Comparison of ENCODE assay signal across 8 mouse cellular contexts in the genomic region with DNA sequence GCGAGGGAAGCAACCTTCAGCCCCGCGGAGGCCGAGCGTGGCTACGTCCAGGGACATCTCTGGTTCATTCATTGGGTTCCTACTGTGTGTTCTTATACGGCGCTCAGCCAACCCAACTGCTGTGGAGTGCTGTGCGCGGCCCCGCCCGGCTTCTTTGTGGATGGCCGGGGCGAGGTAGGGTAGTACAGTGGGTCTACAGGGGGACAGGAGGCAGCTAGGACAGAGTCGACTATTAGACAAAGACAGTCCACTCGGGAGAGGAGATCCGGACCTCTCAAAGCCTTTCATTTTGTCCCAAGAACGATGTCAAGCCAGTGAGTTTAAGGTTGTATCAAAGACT. TPM values are rescaled to one million over a fixed set of nuclear protein-coding genes. Genes with fewer than 3 reads are reported as not detected.
A peak's percentile ranks its signal among the peaks of the same experiment; 100 is the strongest.
DNase-seq lines count a peak whose midpoint lies in the region; ATAC-seq and TF ChIP-seq lines count a peak whose summit lies in the region.

No protein-coding gene starts in this region.

- DNase-seq in heart, adult 2 months = no peak
- DNase-seq in heart, postnatal 14 days = no peak
- no peak for DNase-seq in liver, embryonic 13.5 days
- no peak for DNase-seq in layer of hippocampus, postnatal 25 days (ENCODE audit: extremely low spot score in 1 of 2, low spot score in 1 of 2)
- DNase-seq in left cerebral cortex, adult 9 months (ENCODE audit: low spot score in 2 of 2) = no peak
- DNase-seq in left cerebral cortex, postnatal 36 days (ENCODE audit: low spot score in 2 of 2) = no peak

- H3K4me3 ChIP-seq in heart, adult 2 months = peak overlapping the region; percentile 95
- H3K4me3 ChIP-seq in forebrain, embryonic 12.5 days (replicated peaks) = peak overlapping the region; percentile 89
- H3K4me3 ChIP-seq in liver, embryonic 13.5 days (replicated peaks) = peak overlapping the region; percentile 99

- no peak for TF ChIP-seq CTCF in heart, adult 2 months (IDR thresholded peaks at IDR 0.05)

- peaks cover 11% of the 10 kb centered on the region for H3K4me1 ChIP-seq in heart, adult 2 months (ENCODE audit: control insufficient read depth, insufficient read depth, low read length)
- peaks cover 25% of the 10 kb centered on the region for H3K4me1 ChIP-seq in forebrain, embryonic 12.5 days
- H3K4me1 ChIP-seq in liver, embryonic 13.5 days (replicated peaks) = peaks cover 60% of the 10 kb centered on the region

- intact Hi-C loops in heart, adult 2 months (cut with DNase I) = no loop called here
- intact Hi-C loops in heart, postnatal 14 days (cut with DNase I) = no loop called here
- intact Hi-C loops in left cerebral cortex, postnatal 36 days (cut with DNase I) = loop anchor here (2.0 kb wide), 1 partner anchor 36 kb away; a partner anchor contains a TSS

- no peak for TF ChIP-seq EP300 in heart, adult 2 months (IDR thresholded peaks at IDR 0.05; ENCODE audit: insufficient read depth, low read depth, low read length)

- ATAC-seq in CD4-positive, CD25-positive, alpha-beta regulatory T cell, adult 4 months = peak; percentile 7
- ATAC-seq in forebrain, embryonic 12.5 days (ENCODE audit: low FRiP score) = peak; percentile 45
- ATAC-seq in liver, embryonic 13.5 days (ENCODE audit: low read depth) = peak; percentile 44

- H3K79me2 ChIP-seq in heart, adult 2 months (replicated peaks; ENCODE audit: control insufficient read depth, insufficient read depth, low read length) = no peaks in the 10 kb centered on the region

- H3K4me2 ChIP-seq in forebrain, embryonic 12.5 days = peak overlapping the region; percentile 95
- peak overlapping the region; percentile 93 for H3K4me2 ChIP-seq in liver, embryonic 13.5 days

- TF ChIP-seq POLR2A in heart, adult 2 months (IDR thresholded peaks at IDR 0.05; ENCODE audit: insufficient read depth, low read depth, low read length) = 0 out of 2 replicates have a peak, but pooled peaks have one; percentile 5

- H3K9ac ChIP-seq in heart, adult 2 months (ENCODE audit: low read depth, low read length) = peak overlapping the region; percentile 84
- peak overlapping the region; percentile 82 for H3K9ac ChIP-seq in forebrain, embryonic 12.5 days
- H3K9ac ChIP-seq in liver, embryonic 13.5 days = peak overlapping the region; percentile 98

- H3K27ac ChIP-seq in heart, adult 2 months = peak overlapping the region; percentile 93
- H3K27ac ChIP-seq in forebrain, embryonic 12.5 days = 0 out of 2 replicates have a peak overlapping the region, but pooled peaks have one; percentile 63
- peak overlapping the region; percentile 93 for H3K27ac ChIP-seq in liver, embryonic 13.5 days

- no peaks in the 10 kb centered on the region for H3K36me3 ChIP-seq in heart, adult 2 months (ENCODE audit: control insufficient read depth, insufficient read depth, low read length)
- H3K36me3 ChIP-seq in forebrain, embryonic 12.5 days (replicated peaks) = peaks cover 53% of the 10 kb centered on the region
- H3K36me3 ChIP-seq in liver, embryonic 13.5 days = peaks cover 69% of the 10 kb centered on the region

- WGBS in heart, adult 2 months = under 1% methylated on average over 18 of the region's 18 CpGs
- under 1% methylated on average over 18 of the region's 18 CpGs for WGBS in forebrain, embryonic 12.5 days
- WGBS in liver, embryonic 13.5 days (ENCODE audit: insufficient replicate concordance) = under 1% methylated on average over 18 of the region's 18 CpGs

- no peaks in the 10 kb centered on the region for H3K9me3 ChIP-seq in forebrain, embryonic 12.5 days
- H3K9me3 ChIP-seq in liver, embryonic 13.5 days (replicated peaks) = no peaks in the 10 kb centered on the region

- no peaks in the 10 kb centered on the region for H3K27me3 ChIP-seq in heart, adult 2 months (ENCODE audit: control insufficient read depth, insufficient read depth, low read length)
- H3K27me3 ChIP-seq in forebrain, embryonic 12.5 days = no peaks in the 10 kb centered on the region
- no peaks in the 10 kb centered on the region for H3K27me3 ChIP-seq in liver, embryonic 13.5 days

RNA-seq across cellular contexts. Expression of a gene that starts 0.5 kb away (rescaled TPM):
- total RNA-seq in heart, adult 2 months (2021) = 10 to 100 TPM; 30.4 to 33.8 TPM
- 47.0 and 66.2 TPM in 2 replicates for polyA plus RNA-seq in heart, adult 2 months (2012; rRNA removed)
- total RNA-seq in heart, postnatal 14 days (2021) = 10 to 100 TPM; 32.4 to 39.3 TPM
- polyA plus RNA-seq in CD4-positive, CD25-positive, alpha-beta regulatory T cell, adult 4 months (2017; shearing (Covaris generic)) = 10 to 100 TPM; 53.0 to 59.5 TPM
- polyA plus RNA-seq in forebrain, embryonic 12.5 days (2016; fragmentation: Nextera tagmentation; extraction: Ambion mirVana) = 47.3 and 50.7 TPM in 2 replicates
- polyA plus RNA-seq in liver, embryonic 13.5 days (2015; fragmentation: Nextera tagmentation; extraction: Ambion mirVana) = 37.9 and 38.4 TPM in 2 replicates
- total RNA-seq in layer of hippocampus, postnatal 25 days (2021) = 10 to 100 TPM; 41.5 to 48.9 TPM
- total RNA-seq in left cerebral cortex, postnatal 36 days (2021) = 10 to 100 TPM; 56.4 to 63.7 TPM

RNA-seq across cellular contexts. Expression of a gene that starts 0.8 kb away (rescaled TPM):
- 10 to 100 TPM; 18.2 to 22.7 TPM for total RNA-seq in heart, adult 2 months (2021)
- 17.8 and 17.9 TPM in 2 replicates for polyA plus RNA-seq in heart, adult 2 months (2012; rRNA removed)
- total RNA-seq in heart, postnatal 14 days (2021) = 10 to 100 TPM; 19.9 to 21.8 TPM
- polyA plus RNA-seq in CD4-positive, CD25-positive, alpha-beta regulatory T cell, adult 4 months (2017; shearing (Covaris generic)) = 100 to 1,000 TPM in 1 of 2 experiments, 10 to 100 TPM in 1; 76.6 to 104 TPM
- 62.9 and 64.4 TPM in 2 replicates for polyA plus RNA-seq in forebrain, embryonic 12.5 days (2016; fragmentation: Nextera tagmentation; extraction: Ambion mirVana)
- polyA plus RNA-seq in liver, embryonic 13.5 days (2015; fragmentation: Nextera tagmentation; extraction: Ambion mirVana) = 89.3 and 93.2 TPM in 2 replicates
- 10 to 100 TPM; 33.5 to 38.1 TPM for total RNA-seq in layer of hippocampus, postnatal 25 days (2021)
- 10 to 100 TPM; 31.4 to 34.8 TPM for total RNA-seq in left cerebral cortex, postnatal 36 days (2021)

RNA-seq across cellular contexts. Expression of a gene that starts 8.0 kb away (rescaled TPM):
- total RNA-seq in heart, adult 2 months (2021) = 10 to 100 TPM; 16.9 to 18.3 TPM
- 19.3 and 20.3 TPM in 2 replicates for polyA plus RNA-seq in heart, adult 2 months (2012; rRNA removed)
- 10 to 100 TPM; 17.5 to 17.9 TPM for total RNA-seq in heart, postnatal 14 days (2021)
- polyA plus RNA-seq in CD4-positive, CD25-positive, alpha-beta regulatory T cell, adult 4 months (2017; shearing (Covaris generic)) = 10 to 100 TPM; 19.9 to 41.4 TPM
- polyA plus RNA-seq in forebrain, embryonic 12.5 days (2016; fragmentation: Nextera tagmentation; extraction: Ambion mirVana) = 42.7 and 44.6 TPM in 2 replicates
- polyA plus RNA-seq in liver, embryonic 13.5 days (2015; fragmentation: Nextera tagmentation; extraction: Ambion mirVana) = 13.8 and 14.6 TPM in 2 replicates
- total RNA-seq in layer of hippocampus, postnatal 25 days (2021) = 10 to 100 TPM; 54.0 to 69.1 TPM
- total RNA-seq in left cerebral cortex, postnatal 36 days (2021) = 10 to 100 TPM; 47.4 to 60.0 TPM

RNA-seq across cellular contexts. Expression of a gene that starts 8.0 kb away (rescaled TPM):
- total RNA-seq in heart, adult 2 months (2021) = 100 to 1,000 TPM in 1 of 2 experiments, 10 to 100 TPM in 1; 95.6 to 102 TPM
- 102 and 133 TPM in 2 replicates for polyA plus RNA-seq in heart, adult 2 months (2012; rRNA removed)
- total RNA-seq in heart, postnatal 14 days (2021) = 100 to 1,000 TPM; 108 to 115 TPM
- 10 to 100 TPM; 74.5 to 78.5 TPM for polyA plus RNA-seq in CD4-positive, CD25-positive, alpha-beta regulatory T cell, adult 4 months (2017; shearing (Covaris generic))
- polyA plus RNA-seq in forebrain, embryonic 12.5 days (2016; fragmentation: Nextera tagmentation; extraction: Ambion mirVana) = 86.0 and 91.1 TPM in 2 replicates
- polyA plus RNA-seq in liver, embryonic 13.5 days (2015; fragmentation: Nextera tagmentation; extraction: Ambion mirVana) = 84.2 TPM in 2 replicates
- total RNA-seq in layer of hippocampus, postnatal 25 days (2021) = 10 to 100 TPM; 74.3 to 78.9 TPM
- 10 to 100 TPM; 61.8 to 74.6 TPM for total RNA-seq in left cerebral cortex, postnatal 36 days (2021)

RNA-seq across cellular contexts. Expression of a gene that starts 9.4 kb away (rescaled TPM):
- 10 to 100 TPM; 30.7 to 37.7 TPM for total RNA-seq in heart, adult 2 months (2021)
- 46.4 and 55.2 TPM in 2 replicates for polyA plus RNA-seq in heart, adult 2 months (2012; rRNA removed)
- 10 to 100 TPM; 41.5 to 43.7 TPM for total RNA-seq in heart, postnatal 14 days (2021)
- 10 to 100 TPM; 40.7 to 52.5 TPM for polyA plus RNA-seq in CD4-positive, CD25-positive, alpha-beta regulatory T cell, adult 4 months (2017; shearing (Covaris generic))
- polyA plus RNA-seq in forebrain, embryonic 12.5 days (2016; fragmentation: Nextera tagmentation; extraction: Ambion mirVana) = 54.9 and 63.0 TPM in 2 replicates
- polyA plus RNA-seq in liver, embryonic 13.5 days (2015; fragmentation: Nextera tagmentation; extraction: Ambion mirVana) = 65.6 and 66.8 TPM in 2 replicates
- total RNA-seq in layer of hippocampus, postnatal 25 days (2021) = 10 to 100 TPM; 54.8 to 61.5 TPM
- 10 to 100 TPM; 41.4 to 54.3 TPM for total RNA-seq in left cerebral cortex, postnatal 36 days (2021)
